Mouse (Mus musculus) ES-Bruce4 (cell line): ENCODE measurements around the gene Zbp1.

Experiments used
- CTCF ChIP-seq: IDR thresholded peaks from one replicate; pipeline ENCODE4 v1.8.1; 2011; ENCODE audit warnings: low read depth, low read length
- EP300 ChIP-seq: IDR thresholded peaks from 2 replicates; pipeline ENCODE4 v1.6.1; 2011; ENCODE audit warnings: low read depth, low read length; ENCODE audit not compliant: insufficient read depth
- POLR2A ChIP-seq: IDR thresholded peaks from one replicate; pipeline ENCODE4 v1.8.1; 2011; ENCODE audit warnings: low read length; ENCODE audit not compliant: insufficient read depth

DNA sequence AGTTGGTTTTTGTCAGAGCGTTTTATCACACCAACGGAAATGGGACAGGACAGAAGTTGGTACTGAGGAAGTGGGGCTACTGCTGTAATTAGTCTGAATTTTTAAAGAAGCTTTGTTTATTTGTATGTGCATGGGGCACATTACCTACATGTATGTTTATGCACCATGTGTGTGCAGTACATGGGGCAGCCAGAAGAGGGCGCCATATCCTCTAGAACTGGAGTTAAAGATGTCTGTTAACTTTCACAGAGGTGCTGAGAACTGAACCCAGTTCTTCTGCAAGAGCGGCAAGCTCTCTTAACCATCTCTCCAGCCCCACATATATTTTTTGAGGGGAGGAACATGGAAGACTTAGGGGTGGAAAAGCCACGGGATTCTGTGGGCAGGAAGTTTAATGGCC lies 43.0 kb downstream of the Zbp1 start:
- TF ChIP-seq CTCF (no peak), EP300 (no peak), POLR2A (no peak)
